Comparison of ENCODE assay signal across 8 mouse cellular contexts in the genomic region with DNA sequence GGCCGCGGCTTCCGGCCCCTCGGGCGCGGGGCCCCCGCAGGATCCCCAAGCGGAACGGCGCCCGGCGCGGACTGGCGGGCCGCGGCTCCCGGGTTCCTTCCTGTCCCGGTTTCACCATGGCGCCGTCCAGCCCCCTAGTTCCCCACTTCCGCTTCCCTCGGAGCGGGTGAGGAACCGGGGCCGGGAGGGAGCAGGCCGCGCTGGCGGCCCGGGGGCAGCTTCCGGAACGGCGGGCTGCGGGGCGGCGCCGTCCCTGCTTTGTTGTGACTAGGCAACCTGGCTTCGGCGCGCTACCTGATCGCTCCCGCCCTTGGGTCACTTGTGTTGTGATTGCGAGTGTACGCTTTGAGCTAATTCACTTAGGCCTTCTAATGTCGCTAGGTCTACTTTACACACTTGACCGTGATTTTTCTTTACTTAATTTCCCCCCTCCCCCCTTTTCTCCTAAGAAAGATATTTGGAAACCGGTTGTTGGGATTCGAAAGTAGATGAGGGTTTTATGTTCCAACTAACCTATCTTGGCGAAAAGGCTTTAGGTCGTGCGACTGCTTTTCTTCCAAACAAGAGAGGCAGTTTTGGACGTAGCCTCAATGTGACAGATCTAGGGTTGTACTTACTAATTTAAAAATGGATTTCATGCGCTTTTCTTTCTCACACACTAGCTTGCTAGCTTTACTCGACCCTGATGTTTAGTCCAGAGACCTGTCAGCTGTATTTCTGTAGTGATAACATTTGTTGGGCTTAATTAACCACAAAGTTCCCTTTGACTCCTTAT. TPM values are rescaled to one million over a fixed set of nuclear protein-coding genes. Genes with fewer than 3 reads are reported as not detected.
A peak's percentile ranks its signal among the peaks of the same experiment; 100 is the strongest.
DNase-seq lines count a peak whose midpoint lies in the region; ATAC-seq and TF ChIP-seq lines count a peak whose summit lies in the region.

No protein-coding gene starts in this region.

- no peaks in the 10 kb centered on the region for H3K9me3 ChIP-seq in intestine, embryonic 16.5 days (ENCODE audit: control insufficient read depth, low read length)
- no peaks in the 10 kb centered on the region for H3K9me3 ChIP-seq in liver, embryonic 11.5 days (ENCODE audit: control insufficient read depth, low read length)
- H3K9me3 ChIP-seq in midbrain, postnatal 0 days (ENCODE audit: low read length): no peaks in the 10 kb centered on the region
- no peaks in the 10 kb centered on the region for H3K9me3 ChIP-seq in stomach, embryonic 15.5 days

- no peak for TF ChIP-seq CTCF in midbrain, postnatal 0 days (IDR thresholded peaks at IDR 0.05)

- WGBS in intestine, embryonic 16.5 days: under 1% methylated on average over 48 of the region's 53 CpGs
- WGBS in liver, embryonic 11.5 days: 1% methylated on average over 53 of the region's 53 CpGs
- under 1% methylated on average over 32 of the region's 53 CpGs for WGBS in midbrain, postnatal 0 days
- under 1% methylated on average over 53 of the region's 53 CpGs for WGBS in stomach, embryonic 15.5 days

- no peaks in the 10 kb centered on the region for H3K27me3 ChIP-seq in intestine, embryonic 16.5 days (replicated peaks; ENCODE audit: control insufficient read depth, insufficient read depth, low read length)
- no peaks in the 10 kb centered on the region for H3K27me3 ChIP-seq in liver, embryonic 11.5 days (replicated peaks; ENCODE audit: control insufficient read depth, insufficient read depth, low read length)
- no peaks in the 10 kb centered on the region for H3K27me3 ChIP-seq in midbrain, postnatal 0 days (ENCODE audit: insufficient read depth, low read length)
- H3K27me3 ChIP-seq in stomach, embryonic 15.5 days (replicated peaks): no peaks in the 10 kb centered on the region

- ATAC-seq in granulocyte monocyte progenitor cell, adult 5-6 weeks (replicated peaks; ENCODE audit: poor library complexity, severe bottlenecking): peak; percentile 79
- peak; percentile 78 for ATAC-seq in intestine, embryonic 16.5 days
- ATAC-seq in liver, embryonic 11.5 days (replicated peaks; ENCODE audit: low FRiP score): peak; percentile 68
- peak; percentile 71 for ATAC-seq in midbrain, postnatal 0 days (ENCODE audit: low FRiP score)
- peak; percentile 69 for ATAC-seq in stomach, embryonic 15.5 days (ENCODE audit: insufficient read depth, low FRiP score, low read depth)

- peak overlapping the region; percentile 88 for H3K9ac ChIP-seq in intestine, embryonic 16.5 days (ENCODE audit: low read depth, low read length)
- peak overlapping the region; percentile 94 for H3K9ac ChIP-seq in liver, embryonic 11.5 days (ENCODE audit: low read depth, low read length)
- H3K9ac ChIP-seq in midbrain, postnatal 0 days (replicated peaks; ENCODE audit: low read length, poor library complexity, severe bottlenecking): peak overlapping the region; percentile 89
- peak overlapping the region; percentile 83 for H3K9ac ChIP-seq in stomach, embryonic 15.5 days

- no peaks in the 10 kb centered on the region for H3K36me3 ChIP-seq in intestine, embryonic 16.5 days (ENCODE audit: control insufficient read depth, insufficient read depth, low read length)
- H3K36me3 ChIP-seq in liver, embryonic 11.5 days (ENCODE audit: control insufficient read depth, insufficient read depth, low read length): peaks cover 2% of the 10 kb centered on the region; the same call in 1 of the 2 replicates
- no peaks in the 10 kb centered on the region for H3K36me3 ChIP-seq in midbrain, postnatal 0 days (ENCODE audit: insufficient read depth, low read length)
- no peaks in the 10 kb centered on the region; the same call in 1 of the 2 replicates for H3K36me3 ChIP-seq in stomach, embryonic 15.5 days

- peak overlapping the region; percentile 79 for H3K4me2 ChIP-seq in intestine, embryonic 16.5 days (ENCODE audit: low read depth, low read length)
- peak overlapping the region; percentile 98 for H3K4me2 ChIP-seq in liver, embryonic 11.5 days
- H3K4me2 ChIP-seq in midbrain, postnatal 0 days (ENCODE audit: low read depth, low read length, poor library complexity, severe bottlenecking): peak overlapping the region; percentile 48
- peak overlapping the region; percentile 69 for H3K4me2 ChIP-seq in stomach, embryonic 15.5 days

- H3K27ac ChIP-seq in intestine, embryonic 16.5 days (ENCODE audit: low read length): peak overlapping the region; percentile 98
- H3K27ac ChIP-seq in liver, embryonic 11.5 days (ENCODE audit: low read depth, low read length): peak overlapping the region; percentile 90
- H3K27ac ChIP-seq in midbrain, postnatal 0 days (ENCODE audit: low read depth, low read length): peak overlapping the region; percentile 95
- H3K27ac ChIP-seq in stomach, embryonic 15.5 days: peak overlapping the region; percentile 98

- H3K4me1 ChIP-seq in intestine, embryonic 16.5 days (ENCODE audit: control insufficient read depth, insufficient read depth, low read length): peaks cover 8% of the 10 kb centered on the region
- H3K4me1 ChIP-seq in liver, embryonic 11.5 days (replicated peaks; ENCODE audit: control insufficient read depth, insufficient read depth, low read length): peaks cover 24% of the 10 kb centered on the region
- H3K4me1 ChIP-seq in midbrain, postnatal 0 days (ENCODE audit: insufficient read depth, low read length): peaks cover 6% of the 10 kb centered on the region; the same call in 1 of the 2 replicates
- peaks cover 9% of the 10 kb centered on the region for H3K4me1 ChIP-seq in stomach, embryonic 15.5 days

- intact Hi-C loops in left cerebral cortex, postnatal 4 days (cut with DNase I): no loop called here

- H3K4me3 ChIP-seq in intestine, embryonic 16.5 days (ENCODE audit: low read length): peak overlapping the region; percentile 73
- H3K4me3 ChIP-seq in liver, embryonic 11.5 days (ENCODE audit: low read depth, low read length): peak overlapping the region; percentile 87
- peak overlapping the region; percentile 70 for H3K4me3 ChIP-seq in midbrain, postnatal 0 days (ENCODE audit: low read depth, low read length)
- H3K4me3 ChIP-seq in stomach, embryonic 15.5 days (replicated peaks): peak overlapping the region; percentile 93

- peak; percentile 21 for DNase-seq in left cerebral cortex, adult 11 months (ENCODE audit: low spot score)
- DNase-seq in left cerebral cortex, postnatal 4 days: no peak
- peak; percentile 38 for DNase-seq in c-Kit-positive CD71-positive TER-119-negative erythroid progenitor cells, embryonic 14.5 days (ENCODE audit: low read depth)
- DNase-seq in liver, embryonic 11.5 days (ENCODE audit: low spot score): no peak
- DNase-seq in midbrain, postnatal 0 days (ENCODE audit: low spot score): peak; percentile 58

RNA-seq across cellular contexts. Expression of gene Papola, which starts 0.7 kb away (rescaled TPM):
- total RNA-seq in left cerebral cortex, postnatal 4 days (2021): 100 to 1,000 TPM; 150 to 173 TPM
- total RNA-seq in granulocyte monocyte progenitor cell, adult 5-6 weeks (2014; fragmentation: Nextera tagmentation): 143 and 209 TPM in 2 replicates
- total RNA-seq in granulocyte monocyte progenitor cell, adult 5-6 weeks (2017): 111 and 138 TPM in 2 replicates
- polyA plus RNA-seq in intestine, embryonic 16.5 days (2015; fragmentation: Nextera tagmentation; extraction: Ambion mirVana): 154 and 164 TPM in 2 replicates
- polyA plus RNA-seq in liver, embryonic 11.5 days (2014; fragmentation: Nextera tagmentation; extraction: Ambion mirVana): 178 and 192 TPM in 2 replicates
- total RNA-seq in midbrain, postnatal 0 days (2014; rRNA removed): 72.7 and 155 TPM in 2 replicates
- 104 and 116 TPM in 2 replicates for polyA plus RNA-seq in midbrain, postnatal 0 days (2015; fragmentation: Nextera tagmentation; extraction: Ambion mirVana)
- 199 and 202 TPM in 2 replicates for polyA plus RNA-seq in stomach, embryonic 15.5 days (2015; fragmentation: Nextera tagmentation; extraction: Ambion mirVana)

Comparison
In these comparisons a context has a peak if more than half of its experiments do, and no peak if none do; other contexts are left out.
1. DNase-seq: peak in left cerebral cortex, adult 11 months (single experiment), c-Kit-positive CD71-positive TER-119-negative erythroid progenitor cells, embryonic 14.5 days (single experiment) and midbrain, postnatal 0 days (single experiment); none in left cerebral cortex, postnatal 4 days (single experiment) and liver, embryonic 11.5 days (single experiment).
2. H3K4me2 ChIP-seq: peak in every context shown above with its lines; median percentile 98 in liver, embryonic 11.5 days; 79 in intestine, embryonic 16.5 days; 69 in stomach, embryonic 15.5 days; 48 in midbrain, postnatal 0 days.
3. Peak in every context shown above with its lines, with median percentiles within 50 percentile points of each other: ATAC-seq, H3K27ac ChIP-seq, H3K4me3 ChIP-seq and H3K9ac ChIP-seq.